Mouse (Mus musculus) heart, postnatal 0 days (tissue): ENCODE results near the gene Podn.

Experiments used
- CTCF ChIP-seq: IDR thresholded peaks from 2 replicates; pipeline ENCODE4 v1.5.1; 2016; ENCODE audit warnings: antibody characterized with exemption, control low read depth, low read depth
- EP300 ChIP-seq: IDR thresholded peaks from 2 replicates; pipeline ENCODE4 v1.6.1; 2016; ENCODE audit warnings: antibody characterized with exemption, low read depth

GRCm38 (mm10) chr4:108062524-108062923, 33.7 kb downstream of the Podn start:
- TF ChIP-seq EP300 (no peak), CTCF (no peak)
